Mouse (Mus musculus): ENCODE results near the gene Gipr. TPM values are rescaled to one million over a fixed set of nuclear protein-coding genes. Genes with fewer than 3 reads are reported as not detected.

Gene Gipr
- polyA plus RNA-seq, 1 experiment from 2014 or later: 5.6 TPM

GRCm38 (mm10) chr7:19180862-19181429 is 15.0 kb upstream of the Gipr start:
- Histone ChIP-seq H3K9ac (ENCODE audit: low read length) (peak overlapping the region; percentile 77), H3K4me3 (ENCODE audit: low read length) (peak overlapping the region; percentile 68), H3K9me3 (ENCODE audit: control insufficient read depth, low read length) (no peaks in the 10 kb centered on the region), H3K36me3 (ENCODE audit: control insufficient read depth, insufficient read depth, low read length) (no peaks in the 10 kb centered on the region), H3K27ac (ENCODE audit: low read length) (no peak overlapping the region), H3K4me1 (replicated peaks; ENCODE audit: control insufficient read depth, insufficient read depth, low read length) (peaks cover 16% of the 10 kb centered on the region), H3K27me3 (ENCODE audit: control insufficient read depth, insufficient read depth, low read depth, low read length) (peaks cover 40% of the 10 kb centered on the region), H3K4me2 (ENCODE audit: low read depth, low read length) (peak overlapping the region; percentile 82)
- peak; percentile 70 for ATAC-seq (ENCODE audit: low read depth)
- under 1% methylated on average over 26 of the region's 27 CpGs for WGBS

GRCm38 (mm10) chr7:19179936-19180335 is 14.0 kb upstream of the Gipr start:
- Histone ChIP-seq H3K4me2 (ENCODE audit: low read depth, low read length) (no peak overlapping the region), H3K4me3 (ENCODE audit: low read length) (no peak overlapping the region), H3K4me1 (replicated peaks; ENCODE audit: control insufficient read depth, insufficient read depth, low read length) (peaks cover 15% of the 10 kb centered on the region), H3K27me3 (ENCODE audit: control insufficient read depth, insufficient read depth, low read depth, low read length) (peaks cover 47% of the 10 kb centered on the region), H3K27ac (ENCODE audit: low read length) (no peak overlapping the region), H3K9ac (ENCODE audit: low read length) (no peak overlapping the region), H3K9me3 (ENCODE audit: control insufficient read depth, low read length) (no peaks in the 10 kb centered on the region), H3K36me3 (ENCODE audit: control insufficient read depth, insufficient read depth, low read length) (no peaks in the 10 kb centered on the region)
- ATAC-seq (ENCODE audit: low read depth): no peak
- WGBS: 29% methylated on average over 6 of the region's 6 CpGs

GRCm38 (mm10) chr7:19179173-19179572 is 13.2 kb upstream of the Gipr start:
- no peaks in the 10 kb centered on the region for H3K36me3 ChIP-seq (ENCODE audit: control insufficient read depth, insufficient read depth, low read length)
- H3K27me3 ChIP-seq (ENCODE audit: control insufficient read depth, insufficient read depth, low read depth, low read length): peaks cover 47% of the 10 kb centered on the region
- ATAC-seq (ENCODE audit: low read depth): 0 out of 2 replicates have a peak, but pooled peaks have one; percentile 18
- H3K4me2 ChIP-seq (ENCODE audit: low read depth, low read length): peak overlapping the region; percentile 16
- no peaks in the 10 kb centered on the region for H3K9me3 ChIP-seq (ENCODE audit: control insufficient read depth, low read length)
- H3K4me3 ChIP-seq (ENCODE audit: low read length): peak overlapping the region; percentile 7; the same call in 1 of the 2 replicates
- H3K4me1 ChIP-seq (replicated peaks; ENCODE audit: control insufficient read depth, insufficient read depth, low read length): peaks cover 11% of the 10 kb centered on the region
- no peak overlapping the region for H3K27ac ChIP-seq (ENCODE audit: low read length)
- WGBS: under 1% methylated on average over 32 of the region's 32 CpGs
- H3K9ac ChIP-seq (ENCODE audit: low read length): no peak overlapping the region

- Histone ChIP-seq H3K27me3 (ENCODE audit: control insufficient read depth, insufficient read depth, low read depth, low read length) (peaks cover 47% of the 10 kb centered on the region), H3K4me2 (ENCODE audit: low read depth, low read length) (peak overlapping the region; percentile 16; the same call in 1 of the 2 replicates), H3K4me3 (ENCODE audit: low read length) (no peak overlapping the region), H3K27ac (ENCODE audit: low read length) (no peak overlapping the region), H3K9ac (ENCODE audit: low read length) (no peak overlapping the region), H3K9me3 (ENCODE audit: control insufficient read depth, low read length) (no peaks in the 10 kb centered on the region), H3K36me3 (ENCODE audit: control insufficient read depth, insufficient read depth, low read length) (no peaks in the 10 kb centered on the region), H3K4me1 (replicated peaks; ENCODE audit: control insufficient read depth, insufficient read depth, low read length) (peaks cover 11% of the 10 kb centered on the region)
- 4% methylated on average over 27 of the region's 27 CpGs for WGBS
- ATAC-seq (ENCODE audit: low read depth): 0 out of 2 replicates have a peak, but pooled peaks have one; percentile 18
These were observed 12.6 kb upstream of the Gipr start for GRCm38 (mm10) chr7:19178443-19179092.

- WGBS: 6% methylated on average over 18 of the region's 18 CpGs
- no peak for ATAC-seq (ENCODE audit: low read depth)
- no peak overlapping the region for H3K27ac ChIP-seq (ENCODE audit: low read length)
- no peaks in the 10 kb centered on the region for H3K9me3 ChIP-seq (ENCODE audit: control insufficient read depth, low read length)
- H3K36me3 ChIP-seq (ENCODE audit: control insufficient read depth, insufficient read depth, low read length): no peaks in the 10 kb centered on the region
- H3K9ac ChIP-seq (ENCODE audit: low read length): no peak overlapping the region
- no peak overlapping the region for H3K4me3 ChIP-seq (ENCODE audit: low read length)
- H3K27me3 ChIP-seq (ENCODE audit: control insufficient read depth, insufficient read depth, low read depth, low read length): peaks cover 47% of the 10 kb centered on the region
- H3K4me1 ChIP-seq (replicated peaks; ENCODE audit: control insufficient read depth, insufficient read depth, low read length): peaks cover 14% of the 10 kb centered on the region
- no peak overlapping the region for H3K4me2 ChIP-seq (ENCODE audit: low read depth, low read length)
These were observed 12.1 kb upstream of the Gipr start for GRCm38 (mm10) chr7:19178035-19178434.

GRCm38 (mm10) chr7:19177216-19177615 is 11.3 kb upstream of the Gipr start:
- Histone ChIP-seq H3K9me3 (ENCODE audit: control insufficient read depth, low read length) (no peaks in the 10 kb centered on the region), H3K36me3 (ENCODE audit: control insufficient read depth, insufficient read depth, low read length) (no peaks in the 10 kb centered on the region), H3K27ac (ENCODE audit: low read length) (no peak overlapping the region), H3K27me3 (ENCODE audit: control insufficient read depth, insufficient read depth, low read depth, low read length) (peaks cover 47% of the 10 kb centered on the region), H3K9ac (ENCODE audit: low read length) (no peak overlapping the region), H3K4me3 (ENCODE audit: low read length) (no peak overlapping the region), H3K4me2 (ENCODE audit: low read depth, low read length) (no peak overlapping the region), H3K4me1 (replicated peaks; ENCODE audit: control insufficient read depth, insufficient read depth, low read length) (peaks cover 17% of the 10 kb centered on the region)
- WGBS: 66% methylated on average over 7 of the region's 7 CpGs
- ATAC-seq (ENCODE audit: low read depth): no peak

GRCm38 (mm10) chr7:19176516-19176947 is 10.6 kb upstream of the Gipr start:
- Histone ChIP-seq H3K4me1 (replicated peaks; ENCODE audit: control insufficient read depth, insufficient read depth, low read length) (peaks cover 11% of the 10 kb centered on the region), H3K36me3 (ENCODE audit: control insufficient read depth, insufficient read depth, low read length) (no peaks in the 10 kb centered on the region), H3K27ac (ENCODE audit: low read length) (no peak overlapping the region), H3K9ac (ENCODE audit: low read length) (no peak overlapping the region), H3K4me3 (ENCODE audit: low read length) (no peak overlapping the region), H3K4me2 (ENCODE audit: low read depth, low read length) (no peak overlapping the region), H3K9me3 (ENCODE audit: control insufficient read depth, low read length) (no peaks in the 10 kb centered on the region), H3K27me3 (ENCODE audit: control insufficient read depth, insufficient read depth, low read depth, low read length) (peaks cover 47% of the 10 kb centered on the region)
- ATAC-seq (ENCODE audit: low read depth): no peak
- WGBS: 3% methylated on average over 20 of the region's 21 CpGs

GRCm38 (mm10) chr7:19175708-19176515 is 10.0 kb upstream of the Gipr start, which contains the start of gene Eml2:
Gene Eml2 (plus strand): TSS chr7:19176421.
- H3K27me3 ChIP-seq (ENCODE audit: control insufficient read depth, insufficient read depth, low read depth, low read length): peaks cover 47% of the 10 kb centered on the region
- under 1% methylated on average over 30 of the region's 30 CpGs for WGBS
- no peak within 1 kb of the TSS for H3K9ac ChIP-seq (ENCODE audit: low read length)
- no peaks in the 10 kb centered on the region for H3K36me3 ChIP-seq (ENCODE audit: control insufficient read depth, insufficient read depth, low read length)
- no peak within 1 kb of the TSS for H3K4me2 ChIP-seq (ENCODE audit: low read depth, low read length)
- peaks cover 10% of the 10 kb centered on the region for H3K4me1 ChIP-seq (replicated peaks; ENCODE audit: control insufficient read depth, insufficient read depth, low read length)
- H3K9me3 ChIP-seq (ENCODE audit: control insufficient read depth, low read length): no peaks in the 10 kb centered on the region
- H3K4me3 ChIP-seq (ENCODE audit: low read length): no peak within 1 kb of the TSS
- ATAC-seq (ENCODE audit: low read depth): no peak
- H3K27ac ChIP-seq (ENCODE audit: low read length): no peak within 1 kb of the TSS

- peaks cover 26% of the 10 kb centered on the region for H3K27me3 ChIP-seq (ENCODE audit: control insufficient read depth, insufficient read depth, low read depth, low read length)
- under 1% methylated on average over 17 of the region's 17 CpGs for WGBS
- H3K27ac ChIP-seq (ENCODE audit: low read length): no peak overlapping the region
- H3K4me1 ChIP-seq (replicated peaks; ENCODE audit: control insufficient read depth, insufficient read depth, low read length): peaks cover 22% of the 10 kb centered on the region
- H3K9ac ChIP-seq (ENCODE audit: low read length): peak overlapping the region; percentile 58
- ATAC-seq (ENCODE audit: low read depth): peak; percentile 64
- no peaks in the 10 kb centered on the region for H3K9me3 ChIP-seq (ENCODE audit: control insufficient read depth, low read length)
- no peaks in the 10 kb centered on the region for H3K36me3 ChIP-seq (ENCODE audit: control insufficient read depth, insufficient read depth, low read length)
- H3K4me2 ChIP-seq (ENCODE audit: low read depth, low read length): peak overlapping the region; percentile 72
- peak overlapping the region; percentile 41 for H3K4me3 ChIP-seq (ENCODE audit: low read length)
These were observed 6.9 kb upstream of the Gipr start for GRCm38 (mm10) chr7:19172874-19173273.
